Mouse (Mus musculus): ENCODE data around the gene Vmn1r52. TPM values are rescaled to one million over a fixed set of nuclear protein-coding genes. Genes with fewer than 3 reads are reported as not detected.

Vmn1r52 gene
- not detected for polyA plus RNA-seq (2014; fragmentation: Illumina TruSeq; extraction: RNeasy Lipid Tissue Mini Kit (QIAGEN cat#74804); ENCODE audit: low read depth, low replicate concordance)

DNA sequence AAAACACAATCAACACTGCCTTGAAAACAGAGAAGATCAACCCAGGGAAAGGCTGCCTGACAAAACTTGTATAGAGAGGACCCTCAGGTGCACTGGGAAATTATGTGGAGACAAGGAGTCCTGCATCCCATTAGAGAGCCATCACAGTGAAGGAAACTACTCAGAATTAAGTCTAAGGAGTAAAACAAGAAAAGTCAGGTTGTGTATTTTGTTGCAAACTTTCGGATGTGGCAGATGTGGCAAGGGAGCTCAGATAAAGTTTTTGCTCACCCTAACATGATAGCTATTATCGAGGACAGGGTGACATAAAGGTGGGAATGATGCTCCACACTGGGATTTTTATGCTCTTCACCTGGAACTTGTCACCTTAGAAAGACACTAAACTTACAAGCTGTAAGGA lies at the start of gene Vmn1r52:
Gene Vmn1r52, plus strand, starts transcription at position 301 of the 400 bp plus-strand sequence.

DNA sequence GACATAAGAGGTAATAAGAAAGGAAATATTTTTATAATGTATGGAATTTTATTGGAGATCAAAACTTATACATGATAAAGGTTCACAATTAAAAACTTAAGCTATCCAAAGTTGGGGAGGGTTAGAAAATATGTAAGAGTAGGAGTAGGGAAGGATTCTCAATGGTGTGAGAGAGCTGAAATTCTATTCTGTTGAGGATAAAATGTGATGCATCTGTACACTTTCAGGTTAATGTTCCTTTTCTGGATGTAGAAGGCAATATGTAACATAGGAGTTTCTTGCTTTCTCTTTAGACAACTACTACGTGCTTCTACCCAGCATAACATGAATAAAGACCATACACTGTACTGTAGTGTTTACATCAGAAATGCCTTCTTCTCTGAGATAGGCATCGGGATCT lies 27.9 kb downstream of the Vmn1r52 start, which contains the start of gene V1ra8:
Gene V1ra8, plus strand, starts transcription at position 301 of the 400 bp plus-strand sequence.

DNA sequence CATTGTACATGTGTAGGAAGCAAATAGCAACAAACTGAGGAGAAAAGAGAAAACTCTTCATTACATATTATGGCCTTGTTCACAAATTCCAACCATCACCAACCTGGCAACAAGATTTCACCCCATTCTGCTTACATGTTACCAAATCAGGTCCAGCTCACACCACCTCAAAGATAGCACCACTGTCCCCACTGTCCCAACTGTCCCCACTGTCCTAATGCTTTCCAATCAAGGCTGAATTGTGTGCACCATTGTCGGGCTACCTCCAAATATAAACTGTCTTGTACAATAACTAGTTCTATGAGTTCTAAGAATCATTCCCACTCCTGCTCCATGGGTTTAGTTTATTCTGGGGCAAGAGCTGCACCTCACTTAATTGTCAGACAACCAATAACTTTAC lies 49.7 kb downstream of the Vmn1r52 start, which contains the start of gene Vmn1r53:
Gene Vmn1r53, minus strand, starts transcription at position 101 of the 400 bp plus-strand sequence.

Other genes with a start within 250 kb of the Vmn1r52 start
- not detected for gene Vmn1r45, start 234.2 kb upstream of the Vmn1r52 start, polyA plus RNA-seq (2014; fragmentation: Illumina TruSeq; extraction: RNeasy Lipid Tissue Mini Kit (QIAGEN cat#74804); ENCODE audit: low read depth, low replicate concordance)
- gene Vmn1r46, start 205.5 kb upstream of the Vmn1r52 start, polyA plus RNA-seq (2014; fragmentation: Illumina TruSeq; extraction: RNeasy Lipid Tissue Mini Kit (QIAGEN cat#74804); ENCODE audit: low read depth, low replicate concordance): not detected
- gene Vmn1r47, start 158.7 kb upstream of the Vmn1r52 start, polyA plus RNA-seq (2014; fragmentation: Illumina TruSeq; extraction: RNeasy Lipid Tissue Mini Kit (QIAGEN cat#74804); ENCODE audit: low read depth, low replicate concordance): not detected
- not detected for gene Vmn1r48, start 138.0 kb upstream of the Vmn1r52 start, polyA plus RNA-seq (2014; fragmentation: Illumina TruSeq; extraction: RNeasy Lipid Tissue Mini Kit (QIAGEN cat#74804); ENCODE audit: low read depth, low replicate concordance)
- gene Vmn1r49, start 96.3 kb upstream of the Vmn1r52 start, polyA plus RNA-seq (2014; fragmentation: Illumina TruSeq; extraction: RNeasy Lipid Tissue Mini Kit (QIAGEN cat#74804); ENCODE audit: low read depth, low replicate concordance): not detected
- not detected for gene Vmn1r50, start 73.4 kb upstream of the Vmn1r52 start, polyA plus RNA-seq (2014; fragmentation: Illumina TruSeq; extraction: RNeasy Lipid Tissue Mini Kit (QIAGEN cat#74804); ENCODE audit: low read depth, low replicate concordance)
- gene Vmn1r51, start 52.2 kb upstream of the Vmn1r52 start, polyA plus RNA-seq (2014; fragmentation: Illumina TruSeq; extraction: RNeasy Lipid Tissue Mini Kit (QIAGEN cat#74804); ENCODE audit: low read depth, low replicate concordance): not detected
- gene V1ra8, start 28.0 kb downstream of the Vmn1r52 start, polyA plus RNA-seq (2014; fragmentation: Illumina TruSeq; extraction: RNeasy Lipid Tissue Mini Kit (QIAGEN cat#74804); ENCODE audit: low read depth, low replicate concordance): not detected
- not detected for gene Vmn1r53, start 49.6 kb downstream of the Vmn1r52 start, polyA plus RNA-seq (2014; fragmentation: Illumina TruSeq; extraction: RNeasy Lipid Tissue Mini Kit (QIAGEN cat#74804); ENCODE audit: low read depth, low replicate concordance)
- gene Vmn1r54, start 71.5 kb downstream of the Vmn1r52 start, polyA plus RNA-seq (2014; fragmentation: Illumina TruSeq; extraction: RNeasy Lipid Tissue Mini Kit (QIAGEN cat#74804); ENCODE audit: low read depth, low replicate concordance): not detected
- gene BC048671, start 126.4 kb downstream of the Vmn1r52 start, polyA plus RNA-seq (2014; fragmentation: Illumina TruSeq; extraction: RNeasy Lipid Tissue Mini Kit (QIAGEN cat#74804); ENCODE audit: low read depth, low replicate concordance): 4.4 TPM
- gene Chst13, start 150.4 kb downstream of the Vmn1r52 start, polyA plus RNA-seq (2014; fragmentation: Illumina TruSeq; extraction: RNeasy Lipid Tissue Mini Kit (QIAGEN cat#74804); ENCODE audit: low read depth, low replicate concordance): not detected
- 0.56 TPM for gene Uroc1, start 158.5 kb downstream of the Vmn1r52 start, polyA plus RNA-seq (2014; fragmentation: Illumina TruSeq; extraction: RNeasy Lipid Tissue Mini Kit (QIAGEN cat#74804); ENCODE audit: low read depth, low replicate concordance)
- gene Zxdc, start 194.7 kb downstream of the Vmn1r52 start, polyA plus RNA-seq (2014; fragmentation: Illumina TruSeq; extraction: RNeasy Lipid Tissue Mini Kit (QIAGEN cat#74804); ENCODE audit: low read depth, low replicate concordance): 12.2 TPM

All from adipose tissue, adult 10 weeks (tissue).